Mouse (Mus musculus) regulatory T cell (primary cell): ENCODE data around the gene Mindy4.

ENCODE experiments used
- in situ Hi-C: fragments of 300-600 bp; cut with MboI, MseI; formaldehyde crosslinking; loops from one replicate; pipeline ENCODE4 v1.15.1; 2025; ENCODE audit warnings: high pct_unique_total_duplicates

Mindy4 gene

GRCm38 (mm10) chr6:55338077-55338476, 134.9 kb downstream of the Mindy4 start:
- in situ Hi-C loops, result no loop called here

- in situ Hi-C loops, result no loop called here
Observed at GRCm38 (mm10) chr6:55338934-55339825, 136.0 kb downstream of the Mindy4 start.

- in situ Hi-C loops, result no loop called here
Observed at GRCm38 (mm10) chr6:55341688-55342087, 138.5 kb downstream of the Mindy4 start.

- in situ Hi-C loops, result no loop called here
Observed at GRCm38 (mm10) chr6:55342328-55342727, 139.1 kb downstream of the Mindy4 start.

- in situ Hi-C loops, result no loop called here
Observed at GRCm38 (mm10) chr6:55343446-55343845, 140.3 kb downstream of the Mindy4 start.

- in situ Hi-C loops, result no loop called here
Observed at GRCm38 (mm10) chr6:55344291-55345016, 141.3 kb downstream of the Mindy4 start.

- in situ Hi-C loops, result no loop called here
Observed at GRCm38 (mm10) chr6:55345264-55345663, 142.1 kb downstream of the Mindy4 start.

- in situ Hi-C loops, result no loop called here
Observed at GRCm38 (mm10) chr6:55346491-55346890, 143.3 kb downstream of the Mindy4 start.

GRCm38 (mm10) chr6:55347711-55348571, 144.8 kb downstream of the Mindy4 start:
- in situ Hi-C loops, result no loop called here

GRCm38 (mm10) chr6:55349231-55349630, 146.0 kb downstream of the Mindy4 start:
- in situ Hi-C loops, result no loop called here

GRCm38 (mm10) chr6:55350383-55350952, 147.3 kb downstream of the Mindy4 start:
- in situ Hi-C loops, result loop anchor here (25.0 kb wide), 1 partner anchor 688 kb away; no protein-coding TSS in a partner anchor

GRCm38 (mm10) chr6:55351712-55352111, 148.5 kb downstream of the Mindy4 start:
- in situ Hi-C loops, result loop anchor here (25.0 kb wide), 1 partner anchor 689 kb away; no protein-coding TSS in a partner anchor

- in situ Hi-C loops, result loop anchor here (25.0 kb wide), 1 partner anchor 692 kb away; no protein-coding TSS in a partner anchor
Observed at GRCm38 (mm10) chr6:55353711-55354445, 150.7 kb downstream of the Mindy4 start.

- in situ Hi-C loops, result loop anchor here (25.0 kb wide), 1 partner anchor 692 kb away; no protein-coding TSS in a partner anchor
Observed at GRCm38 (mm10) chr6:55354456-55355117, 151.4 kb downstream of the Mindy4 start.

GRCm38 (mm10) chr6:55355575-55355974, 152.4 kb downstream of the Mindy4 start:
- in situ Hi-C loops, result loop anchor here (25.0 kb wide), 1 partner anchor 693 kb away; no protein-coding TSS in a partner anchor

GRCm38 (mm10) chr6:55356017-55356703, 153.0 kb downstream of the Mindy4 start:
- in situ Hi-C loops, result loop anchor here (25.0 kb wide), 1 partner anchor 694 kb away; no protein-coding TSS in a partner anchor

GRCm38 (mm10) chr6:55356976-55357635, 153.9 kb downstream of the Mindy4 start:
- in situ Hi-C loops, result loop anchor here (25.0 kb wide), 1 partner anchor 695 kb away; no protein-coding TSS in a partner anchor

GRCm38 (mm10) chr6:55357636-55358031, 154.5 kb downstream of the Mindy4 start:
- in situ Hi-C loops, result loop anchor here (25.0 kb wide), 1 partner anchor 695 kb away; no protein-coding TSS in a partner anchor
